Mouse (Mus musculus): Measurements from ENCODE around the gene Ltb. TPM values are rescaled to one million over a fixed set of nuclear protein-coding genes. Genes with fewer than 3 reads are reported as not detected.
"Not testable (repeated sequence)": the region's sequence is repeated elsewhere in the genome, so short reads cannot be mapped to it uniquely, and the experiment has no call there.

The Ltb gene
- total RNA-seq, 2 experiments from 2014 or later: not detected

GRCm38 (mm10) chr17:35225456-35225855, 31.2 kb downstream of the Ltb start:
- DNase-seq: no peak

GRCm38 (mm10) chr17:35226561-35227046, 32.4 kb downstream of the Ltb start:
- no peak for DNase-seq

- no peak for DNase-seq
Measured at GRCm38 (mm10) chr17:35231022-35231421, 36.8 kb downstream of the Ltb start.

- DNase-seq: peak; percentile 65
Measured at GRCm38 (mm10) chr17:35232043-35232442, 37.8 kb downstream of the Ltb start.

- no peak for DNase-seq
Measured at GRCm38 (mm10) chr17:35232659-35233058, 38.4 kb downstream of the Ltb start.

- no peak for DNase-seq
Measured at GRCm38 (mm10) chr17:35233114-35233980, 39.1 kb downstream of the Ltb start, which contains the start of gene Atp6v1g2. Gene Atp6v1g2, plus strand, starts transcription at chr17:35233660.

GRCm38 (mm10) chr17:35234090-35234489, 39.9 kb downstream of the Ltb start:
- DNase-seq: not testable (repeated sequence)

GRCm38 (mm10) chr17:35234903-35235302, 40.7 kb downstream of the Ltb start:
- DNase-seq: no peak

GRCm38 (mm10) chr17:35235614-35236389, 41.6 kb downstream of the Ltb start, which contains the start of gene Nfkbil1:
Gene Nfkbil1, minus strand, starts transcription at chr17:35235792.
- DNase-seq: peak; percentile 90

- DNase-seq: peak; percentile 89
Measured at GRCm38 (mm10) chr17:35236390-35236746, 42.1 kb downstream of the Ltb start.

- no peak for DNase-seq
Measured at GRCm38 (mm10) chr17:35236996-35237395, 42.8 kb downstream of the Ltb start.

GRCm38 (mm10) chr17:35237504-35237903, 43.3 kb downstream of the Ltb start:
- DNase-seq: no peak

- no peak for DNase-seq
Measured at GRCm38 (mm10) chr17:35239700-35240099, 45.5 kb downstream of the Ltb start.

- no peak for DNase-seq
Measured at GRCm38 (mm10) chr17:35240384-35241304, 46.4 kb downstream of the Ltb start.

- peak; percentile 97 for DNase-seq
Measured at GRCm38 (mm10) chr17:35241305-35242014, 47.2 kb downstream of the Ltb start, which contains the start of gene Ddx39b. Gene Ddx39b, plus strand, starts transcription at chr17:35241746.

GRCm38 (mm10) chr17:35242015-35242941, 48.0 kb downstream of the Ltb start:
- peak; percentile 86 for DNase-seq

- DNase-seq: peak; percentile 60
Measured at GRCm38 (mm10) chr17:35243086-35243485, 48.8 kb downstream of the Ltb start.

- no peak for DNase-seq
Measured at GRCm38 (mm10) chr17:35244999-35245398, 50.8 kb downstream of the Ltb start.
